Mouse (Mus musculus) forebrain, embryonic 16.5 days (tissue): ENCODE results near the gene Clec2i. TPM values are rescaled to one million over a fixed set of nuclear protein-coding genes. Genes with fewer than 3 reads are reported as not detected.
"Not testable (repeated sequence)": the region's sequence is repeated elsewhere in the genome, so short reads cannot be mapped to it uniquely, and the experiment has no call there.

Experiments used
- ATAC-seq: fragments of 200-750 bp; cut with Nextera tagmentation; 2 replicates; pipeline ENCODE4 v1.8.0; 2017; ENCODE audit warnings: mild to moderate bottlenecking, moderate library complexity
- H3K27ac ChIP-seq: fragments of 300-500 bp; sonication (generic); 2 replicates; pipeline ENCODE4 v1.5.1; 2014; ENCODE audit warnings: low read length, control low read depth
- H3K27me3 ChIP-seq: fragments of 300-500 bp; sonication (generic); replicated peaks from 2 replicates; pipeline ENCODE4 v1.6.1; 2014; ENCODE audit warnings: low read length; ENCODE audit not compliant: control insufficient read depth, insufficient read depth
- H3K36me3 ChIP-seq: fragments of 300-500 bp; sonication (generic); 2 replicates; pipeline ENCODE4 v1.6.1; 2014; ENCODE audit not compliant: control insufficient read depth, insufficient read depth
- H3K4me1 ChIP-seq: fragments of 300-500 bp; sonication (generic); replicated peaks from 2 replicates; pipeline ENCODE4 v1.6.1; 2014; ENCODE audit warnings: low read length; ENCODE audit not compliant: control insufficient read depth, insufficient read depth
- H3K4me2 ChIP-seq: fragments of 300-500 bp; sonication (generic); 2 replicates; pipeline ENCODE4 v1.6.1; 2014; ENCODE audit warnings: mild to moderate bottlenecking, low read length, control low read depth
- H3K4me3 ChIP-seq: fragments of 300-500 bp; sonication (generic); replicated peaks from 2 replicates; pipeline ENCODE4 v1.5.1; 2014; ENCODE audit warnings: mild to moderate bottlenecking, low read length, control low read depth
- H3K9ac ChIP-seq: fragments of 300-500 bp; sonication (generic); replicated peaks from 2 replicates; pipeline ENCODE4 v1.6.1; 2014; ENCODE audit warnings: low read depth, low read length, control low read depth
- H3K9me3 ChIP-seq: fragments of 300-500 bp; sonication (generic); 2 replicates; pipeline ENCODE4 v1.6.1; 2016; ENCODE audit warnings: low read length; ENCODE audit not compliant: control insufficient read depth
- WGBS: fragments of 180-500 bp; shearing (Covaris S2); extraction: QIAGEN DNeasy Blood & Tissue Kit; methylation state at CpG from one replicate; pipeline ENCODE4 v1.1.7; 2014; 5-methylcytosine and 5-hydroxymethylcytosine counted together
- polyA plus RNA-seq: library from polyadenylated mRNA; unstranded; fragments of >200 nt; fragmentation: Nextera tagmentation; extraction: Ambion mirVana; gene quantifications from 2 replicates; pipeline ENCODE4 v1.2.1, GENCODE M21; 2015

Gene Clec2i
- polyA plus RNA-seq = not detected in 2 replicates

GRCm38 (mm10) chr6:128887091-128887790 is at the start of gene Clec2i:
Gene Clec2i (plus strand): TSS chr6:128887588.
- H3K4me3 ChIP-seq, H3K27me3 ChIP-seq, H3K27ac ChIP-seq, H3K4me1 ChIP-seq, H3K9ac ChIP-seq, H3K36me3 ChIP-seq, H3K4me2 ChIP-seq, ATAC-seq, H3K9me3 ChIP-seq: not testable (repeated sequence)
- 92% methylated on average over 6 of the region's 6 CpGs for WGBS

DNA sequence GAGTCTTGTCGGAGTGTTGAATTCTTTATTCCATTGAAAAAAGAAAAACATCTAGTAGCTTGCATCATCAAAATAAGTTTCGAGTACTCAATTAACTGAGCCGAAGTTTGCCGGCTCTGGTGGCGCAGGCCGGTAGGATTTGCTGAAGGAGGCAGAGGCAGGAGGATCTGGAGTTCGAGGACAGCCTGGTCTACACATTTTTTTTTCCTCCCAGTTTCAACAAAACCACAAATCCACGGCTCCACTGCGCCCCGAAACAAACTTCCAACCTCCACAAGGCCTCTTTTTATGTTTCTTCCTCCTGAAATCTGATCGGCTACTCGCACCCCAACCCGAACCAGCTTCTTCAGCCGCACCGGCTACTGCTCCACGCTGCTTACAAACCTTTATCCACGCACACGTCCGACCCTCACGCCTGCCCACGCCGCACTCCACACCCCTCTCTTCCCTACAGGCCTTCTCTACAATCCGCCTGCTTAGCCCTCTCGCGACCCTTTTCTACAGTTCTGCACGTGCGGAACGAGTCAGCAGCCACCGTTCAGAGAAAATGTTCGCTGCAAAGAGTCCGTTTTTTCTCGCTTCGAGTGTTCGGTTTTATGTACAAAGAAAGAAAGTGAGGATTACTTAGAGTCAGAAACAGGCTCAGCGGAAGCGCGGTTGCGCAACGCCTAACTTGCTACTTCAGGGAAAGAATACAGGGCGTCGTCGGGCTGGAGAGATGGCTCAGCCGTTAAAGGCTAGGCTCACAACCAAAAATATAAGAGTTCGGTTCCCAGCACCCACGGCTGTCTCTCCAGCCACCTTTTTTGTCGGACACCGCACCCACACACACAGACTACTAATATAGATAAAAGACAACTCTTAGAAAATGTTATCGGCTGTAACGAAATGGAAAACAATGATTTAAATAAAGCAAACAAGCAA is 48.8 kb upstream of the Clec2i start:
- ATAC-seq = peak; percentile 49
- Histone ChIP-seq H3K27me3 (no peaks in the 10 kb centered on the region), H3K4me1 (peaks cover 19% of the 10 kb centered on the region), H3K4me2 (peak overlapping the region; percentile 59), H3K36me3 (no peaks in the 10 kb centered on the region), H3K9ac (peak overlapping the region; percentile 77), H3K9me3 (no peaks in the 10 kb centered on the region), H3K27ac (peak overlapping the region; percentile 95), H3K4me3 (peak overlapping the region; percentile 93)
- WGBS = under 1% methylated on average over 49 of the region's 49 CpGs

GRCm38 (mm10) chr6:128839266-128839771 is 48.1 kb upstream of the Clec2i start:
- H3K9me3 ChIP-seq = no peaks in the 10 kb centered on the region
- WGBS = under 1% methylated on average over 17 of the region's 17 CpGs
- peak overlapping the region; percentile 69 for H3K27ac ChIP-seq

DNA sequence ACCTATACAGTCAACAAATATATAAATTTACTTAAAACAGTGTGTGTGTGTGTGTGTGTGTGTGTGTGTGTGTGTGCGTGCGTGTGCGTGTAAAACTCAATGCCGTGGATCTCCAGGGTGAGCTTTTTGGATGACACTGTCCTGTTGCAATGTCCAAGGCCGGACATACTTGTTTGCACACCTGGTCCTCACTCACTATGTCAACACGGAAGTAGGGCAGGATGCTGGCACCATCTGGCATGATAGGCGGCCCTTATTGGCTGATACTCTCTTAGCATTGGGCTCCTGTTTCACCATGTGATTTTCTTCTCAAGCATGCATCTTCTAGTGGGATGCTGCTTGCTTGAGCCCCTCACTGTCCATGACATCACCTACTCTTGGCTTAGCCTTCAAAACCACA is 47.5 kb upstream of the Clec2i start:
- no peaks in the 10 kb centered on the region for H3K36me3 ChIP-seq
- no peaks in the 10 kb centered on the region for H3K27me3 ChIP-seq
- H3K9ac ChIP-seq = no peak overlapping the region; the same call in 1 of the 2 replicates
- peaks cover 27% of the 10 kb centered on the region for H3K4me1 ChIP-seq
- H3K9me3 ChIP-seq = no peaks in the 10 kb centered on the region
- WGBS = 71% methylated on average over 7 of the region's 7 CpGs
- peak overlapping the region; percentile 59 for H3K4me2 ChIP-seq
- peak overlapping the region; percentile 93 for H3K4me3 ChIP-seq
- no peak overlapping the region for H3K27ac ChIP-seq
- ATAC-seq = no peak

More at GRCm38 (mm10) chr6:128839266-128839771, 48.1 kb upstream of the Clec2i start:
- Histone ChIP-seq H3K36me3 (no peaks in the 10 kb centered on the region), H3K4me2 (peak overlapping the region; percentile 59), H3K4me3 (peak overlapping the region; percentile 93), H3K4me1 (peaks cover 23% of the 10 kb centered on the region), H3K27me3 (no peaks in the 10 kb centered on the region), H3K9ac (peak overlapping the region; percentile 47)
- no peak for ATAC-seq

DNA sequence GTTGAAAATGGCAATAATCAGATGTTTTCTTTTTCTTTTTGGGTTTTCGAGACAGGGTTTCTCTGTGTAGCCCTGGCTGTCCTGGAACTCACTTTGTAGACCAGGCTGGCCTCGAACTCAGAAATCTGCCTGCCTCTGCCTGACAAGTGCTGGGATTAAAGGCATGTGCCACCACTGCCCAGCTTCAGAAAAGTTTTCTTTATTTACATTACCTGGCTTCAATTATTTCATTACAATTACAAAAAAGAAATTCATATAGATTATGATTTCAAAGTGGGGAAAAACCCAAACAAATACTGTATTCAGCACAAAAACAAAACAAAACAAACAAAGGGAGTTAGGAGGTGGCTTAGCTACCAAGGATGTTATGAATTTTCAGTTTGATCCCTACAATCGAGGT is 46.7 kb upstream of the Clec2i start:
- not testable (repeated sequence) for H3K4me2 ChIP-seq, H3K27me3 ChIP-seq, ATAC-seq, H3K36me3 ChIP-seq, H3K9ac ChIP-seq, H3K9me3 ChIP-seq, H3K4me3 ChIP-seq, H3K27ac ChIP-seq
- WGBS = 87% methylated on average over 3 of the region's 3 CpGs
- H3K4me1 ChIP-seq = peaks cover 27% of the 10 kb centered on the region

GRCm38 (mm10) chr6:128841327-128842089 is 45.9 kb upstream of the Clec2i start:
- no peak for ATAC-seq
- H3K9me3 ChIP-seq = no peaks in the 10 kb centered on the region
- H3K4me2 ChIP-seq = peak overlapping the region; percentile 75
- H3K36me3 ChIP-seq = no peaks in the 10 kb centered on the region
- H3K27me3 ChIP-seq = no peaks in the 10 kb centered on the region
- H3K4me3 ChIP-seq = peak overlapping the region; percentile 94
- 41% methylated on average over 4 of the region's 4 CpGs for WGBS
- H3K4me1 ChIP-seq = peaks cover 27% of the 10 kb centered on the region
- no peak overlapping the region for H3K27ac ChIP-seq
- H3K9ac ChIP-seq = no peak overlapping the region; the same call in 1 of the 2 replicates

GRCm38 (mm10) chr6:128842356-128842944 is 44.9 kb upstream of the Clec2i start:
- Histone ChIP-seq H3K4me2 (peak overlapping the region; percentile 75), H3K9ac (peak overlapping the region; percentile 83), H3K36me3 (no peaks in the 10 kb centered on the region), H3K27me3 (no peaks in the 10 kb centered on the region), H3K4me1 (peaks cover 22% of the 10 kb centered on the region), H3K9me3 (no peaks in the 10 kb centered on the region), H3K4me3 (peak overlapping the region; percentile 94), H3K27ac (peak overlapping the region; percentile 92)
- WGBS = under 1% methylated on average over 20 of the region's 20 CpGs
- no peak for ATAC-seq

DNA sequence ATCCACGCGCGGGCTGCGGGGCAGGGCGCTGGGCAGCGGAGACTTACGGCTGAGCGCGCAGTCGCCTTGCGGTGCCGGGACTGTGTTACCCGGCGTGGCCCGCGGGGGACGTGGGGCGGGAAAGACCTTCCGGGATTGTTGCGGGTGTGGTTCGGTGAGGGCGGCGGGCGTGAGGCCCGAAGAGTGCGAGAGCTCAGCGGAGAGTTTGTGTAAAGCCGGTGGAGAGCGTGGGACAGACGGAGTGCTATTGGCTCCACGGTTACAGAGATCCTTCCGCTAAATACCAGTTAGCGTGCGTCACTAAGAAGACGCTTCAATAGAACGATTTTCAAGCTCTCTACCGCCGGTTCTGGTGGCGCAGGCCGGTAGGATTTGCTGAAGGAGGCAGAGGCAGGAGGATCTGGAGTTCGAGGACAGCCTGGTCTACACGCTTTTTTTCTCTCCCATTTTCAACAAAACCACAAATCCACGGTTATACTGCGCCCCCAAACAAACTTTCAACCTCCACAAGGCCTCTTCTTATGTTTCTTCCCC is 44.4 kb upstream of the Clec2i start:
- Histone ChIP-seq H3K4me1 (peaks cover 22% of the 10 kb centered on the region), H3K9ac (peak overlapping the region; percentile 83), H3K9me3 (no peaks in the 10 kb centered on the region), H3K4me3 (peak overlapping the region; percentile 94), H3K27ac (peak overlapping the region; percentile 92), H3K4me2 (peak overlapping the region; percentile 75), H3K27me3 (no peaks in the 10 kb centered on the region), H3K36me3 (no peaks in the 10 kb centered on the region)
- ATAC-seq = peak; percentile 79
- WGBS = under 1% methylated on average over 44 of the region's 44 CpGs
